Mouse (Mus musculus): ENCODE measurements around the gene Kif2b.

Gene Kif2b

GRCm38 (mm10) chr11:91577317-91577716, at the start of gene Kif2b:
Gene Kif2b (minus strand): TSS chr11:91577558.
- DNase-seq: no peak

- no peak for DNase-seq
These were observed 15.7 kb upstream of the Kif2b start for GRCm38 (mm10) chr11:91593088-91593487.

GRCm38 (mm10) chr11:91576856-91577255, 502 bp downstream of the Kif2b start:
- no peak for DNase-seq

- DNase-seq: no peak
These were observed 2.0 kb downstream of the Kif2b start for GRCm38 (mm10) chr11:91575406-91575805.

- DNase-seq: no peak
These were observed 2.9 kb downstream of the Kif2b start for GRCm38 (mm10) chr11:91574477-91574876.

- no peak for DNase-seq
These were observed 46.6 kb downstream of the Kif2b start for GRCm38 (mm10) chr11:91530737-91531136.

Measured in thymus, postnatal 25 days (tissue).